Mouse (Mus musculus) midbrain, embryonic 10.5 days (tissue): ENCODE measurements around the gene Pip4k2c. TPM values are rescaled to one million over a fixed set of nuclear protein-coding genes. Genes with fewer than 3 reads are reported as not detected.

Source experiments
- DNase-seq: peaks from one replicate; pipeline ENCODE4 v3.0.0-alpha.2; 2017; ENCODE audit warnings: low spot score
- H3K27ac ChIP-seq: fragments of 300-500 bp; sonication (generic); replicated peaks from 2 replicates; pipeline ENCODE4 v1.5.1; 2016; ENCODE audit warnings: mild to moderate bottlenecking
- H3K27me3 ChIP-seq: fragments of 300-500 bp; sonication (generic); 2 replicates; pipeline ENCODE4 v1.6.1; 2016; ENCODE audit warnings: low read depth, mild to moderate bottlenecking; ENCODE audit not compliant: poor library complexity, severe bottlenecking
- H3K36me3 ChIP-seq: fragments of 300-500 bp; sonication (generic); 2 replicates; pipeline ENCODE4 v1.6.1; 2016; ENCODE audit warnings: mild to moderate bottlenecking, moderate library complexity
- H3K4me1 ChIP-seq: fragments of 300-500 bp; sonication (generic); 2 replicates; pipeline ENCODE4 v1.6.1; 2016
- H3K4me3 ChIP-seq: fragments of 300-500 bp; sonication (generic); 2 replicates; pipeline ENCODE4 v1.5.1; 2016; ENCODE audit warnings: mild to moderate bottlenecking, moderate library complexity
- H3K9me3 ChIP-seq: fragments of 300-500 bp; sonication (generic); replicated peaks from 2 replicates; pipeline ENCODE4 v1.6.1; 2016; ENCODE audit warnings: mild to moderate bottlenecking
- WGBS: fragments of 180-500 bp; shearing (Covaris S2); methylation state at CpG from one replicate; pipeline ENCODE4 v1.1.7; 2016; 5-methylcytosine and 5-hydroxymethylcytosine counted together
- polyA plus RNA-seq: library from polyadenylated mRNA; unstranded; fragments of >200 nt; fragmentation: Nextera tagmentation; extraction: Ambion mirVana; gene quantifications from 2 replicates; pipeline ENCODE4 v1.2.1, GENCODE M21; 2016

The Pip4k2c gene
- polyA plus RNA-seq, 1 experiment from 2014 or later, result 16.5 TPM

- Histone ChIP-seq H3K27me3 (no peaks in the 10 kb centered on the region), H3K27ac (no peak overlapping the region; the same call in 1 of the 2 replicates)
Measured at GRCm38 (mm10) chr10:127204589-127204988, 6.8 kb downstream of the Pip4k2c start.

DNA sequence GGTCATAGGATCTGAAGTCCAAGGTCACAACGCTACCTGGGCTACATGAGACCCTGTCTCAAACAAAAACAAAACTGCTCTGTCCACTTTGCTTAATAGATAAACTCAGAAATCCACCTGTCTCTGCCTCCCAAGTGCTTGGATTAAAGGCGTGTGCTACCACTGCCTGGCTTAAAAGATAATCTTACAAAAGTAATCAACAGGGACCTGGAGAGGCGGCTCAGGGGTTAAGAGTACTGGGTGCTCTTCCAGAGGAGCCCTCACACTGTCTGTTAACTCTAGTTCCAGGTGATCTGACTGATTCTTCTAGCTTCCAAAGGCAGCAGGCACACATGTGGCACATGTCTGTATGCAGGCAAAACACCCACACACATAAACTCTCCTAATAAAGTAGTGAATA lies 8.3 kb downstream of the Pip4k2c start:
- Histone ChIP-seq H3K36me3 (peaks cover 94% of the 10 kb centered on the region), H3K27me3 (no peaks in the 10 kb centered on the region), H3K9me3 (no peaks in the 10 kb centered on the region), H3K4me1 (0 out of 2 replicates have a peak, but pooled peaks cover under 1% of the 10 kb centered on the region), H3K4me3 (no peak overlapping the region), H3K27ac (no peak overlapping the region)
- no peak for DNase-seq
- WGBS, result 84% methylated on average over 3 of the region's 3 CpGs

More at GRCm38 (mm10) chr10:127204589-127204988, 6.8 kb downstream of the Pip4k2c start:
- no peak for DNase-seq
- 86% methylated on average over 5 of the region's 5 CpGs for WGBS
- H3K9me3 ChIP-seq, result no peaks in the 10 kb centered on the region
- peaks cover 86% of the 10 kb centered on the region for H3K36me3 ChIP-seq
- no peak overlapping the region for H3K4me3 ChIP-seq
- H3K4me1 ChIP-seq, result peaks cover 3% of the 10 kb centered on the region; the same call in 1 of the 2 replicates

- WGBS, result 86% methylated on average over 8 of the region's 8 CpGs
- Histone ChIP-seq H3K4me3 (no peak overlapping the region), H3K36me3 (peaks cover 77% of the 10 kb centered on the region)
Measured at GRCm38 (mm10) chr10:127200279-127200678, 11.1 kb downstream of the Pip4k2c start.

GRCm38 (mm10) chr10:127199474-127199873 lies 11.9 kb downstream of the Pip4k2c start:
- DNase-seq, result no peak
- Histone ChIP-seq H3K27me3 (no peaks in the 10 kb centered on the region), H3K36me3 (peaks cover 68% of the 10 kb centered on the region), H3K4me3 (no peak overlapping the region), H3K4me1 (peaks cover 34% of the 10 kb centered on the region), H3K9me3 (no peaks in the 10 kb centered on the region), H3K27ac (no peak overlapping the region)
- 88% methylated on average over 11 of the region's 11 CpGs for WGBS

More at GRCm38 (mm10) chr10:127200279-127200678, 11.1 kb downstream of the Pip4k2c start:
- H3K4me1 ChIP-seq, result peaks cover 26% of the 10 kb centered on the region
- DNase-seq, result no peak
- no peaks in the 10 kb centered on the region for H3K9me3 ChIP-seq
- no peaks in the 10 kb centered on the region for H3K27me3 ChIP-seq
- no peak overlapping the region for H3K27ac ChIP-seq

DNA sequence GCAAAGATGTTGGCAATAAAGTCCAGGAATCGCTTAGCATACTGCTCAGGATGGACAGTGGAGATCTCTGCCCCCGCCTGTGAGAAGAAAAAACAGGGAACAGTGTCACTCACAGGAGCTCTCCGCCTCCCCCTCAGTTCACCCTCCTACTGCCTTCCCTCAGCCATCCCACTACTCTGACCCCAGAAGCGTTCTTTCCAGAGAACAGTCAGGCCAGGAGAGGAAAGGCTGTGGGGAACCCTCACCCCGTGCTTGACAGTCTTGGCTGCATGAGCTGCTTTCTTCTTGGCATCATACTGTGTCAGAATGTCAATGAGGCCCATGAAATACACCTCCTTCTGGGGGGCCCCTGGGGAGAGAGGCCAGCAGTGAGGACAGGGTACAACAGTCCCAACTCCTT lies 12.3 kb downstream of the Pip4k2c start:
- Histone ChIP-seq H3K9me3 (no peaks in the 10 kb centered on the region), H3K4me3 (no peak overlapping the region), H3K27ac (no peak overlapping the region), H3K4me1 (peaks cover 38% of the 10 kb centered on the region), H3K36me3 (peaks cover 66% of the 10 kb centered on the region), H3K27me3 (no peaks in the 10 kb centered on the region)
- DNase-seq, result no peak
- 70% methylated on average over 5 of the region's 5 CpGs for WGBS

- Histone ChIP-seq H3K27me3 (no peaks in the 10 kb centered on the region), H3K4me3 (no peak overlapping the region), H3K36me3 (peaks cover 63% of the 10 kb centered on the region), H3K27ac (no peak overlapping the region), H3K9me3 (no peaks in the 10 kb centered on the region), H3K4me1 (peaks cover 40% of the 10 kb centered on the region)
- no peak for DNase-seq
- 77% methylated on average over 2 of the region's 2 CpGs for WGBS
Measured at GRCm38 (mm10) chr10:127198492-127198891, 12.9 kb downstream of the Pip4k2c start.

DNA sequence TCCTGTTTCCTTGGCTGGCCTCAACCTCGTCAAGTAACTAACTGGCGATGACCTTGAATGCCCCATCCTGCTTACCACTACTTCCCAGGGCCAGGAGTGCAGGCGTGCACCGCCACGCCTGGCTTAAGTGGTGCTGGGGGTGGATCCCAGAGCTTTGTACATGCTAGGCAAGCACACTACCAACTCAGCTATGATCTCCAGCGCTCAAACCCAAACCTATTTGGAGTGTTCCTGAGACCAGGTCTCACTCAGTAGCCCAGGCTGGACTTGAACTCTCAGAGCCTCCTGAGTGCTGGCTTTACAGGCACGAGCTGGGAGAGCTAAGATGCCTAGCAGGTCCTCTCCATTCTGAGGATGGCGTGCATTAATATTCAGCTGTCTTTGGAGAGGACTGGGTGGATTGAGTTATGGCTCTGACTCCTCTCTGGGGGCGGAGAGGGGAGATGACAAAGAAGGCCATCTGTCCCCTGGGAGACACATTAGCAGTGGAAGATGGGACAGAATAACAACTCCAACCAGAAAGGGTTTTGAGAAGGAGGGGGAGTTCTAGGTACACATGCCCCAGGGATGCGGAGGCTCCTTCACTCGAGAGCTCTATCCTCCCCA lies 13.8 kb downstream of the Pip4k2c start:
- H3K27ac ChIP-seq, result 0 out of 2 replicates have a peak overlapping the region, but pooled peaks have one; percentile 5
- peak overlapping the region; percentile 18; the same call in 1 of the 2 replicates for H3K4me3 ChIP-seq
- H3K9me3 ChIP-seq, result no peaks in the 10 kb centered on the region
- no peaks in the 10 kb centered on the region for H3K27me3 ChIP-seq
- DNase-seq, result no peak
- H3K4me1 ChIP-seq, result peaks cover 49% of the 10 kb centered on the region
- 92% methylated on average over 11 of the region's 11 CpGs for WGBS
- peaks cover 63% of the 10 kb centered on the region for H3K36me3 ChIP-seq

DNA sequence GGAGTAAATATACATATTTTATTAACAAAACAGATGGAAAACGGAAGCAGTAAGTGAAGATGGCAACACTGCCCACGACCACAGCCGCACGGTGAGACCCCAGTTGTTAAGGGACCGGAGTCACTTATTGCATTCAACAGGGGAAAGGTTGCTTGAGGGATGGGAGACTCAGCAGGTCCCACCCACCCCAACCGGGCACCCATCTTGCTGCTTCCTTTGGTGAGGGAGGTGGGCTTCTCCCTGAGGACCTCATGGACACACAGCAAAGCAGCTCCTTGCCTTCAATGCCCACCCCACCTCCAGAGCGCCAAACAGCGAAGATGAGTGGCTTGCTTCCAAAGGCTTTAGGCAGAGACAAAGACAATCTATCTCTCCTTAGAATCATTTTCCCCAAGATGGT lies 14.3 kb downstream of the Pip4k2c start:
- 91% methylated on average over 8 of the region's 8 CpGs for WGBS
- H3K4me1 ChIP-seq, result peaks cover 53% of the 10 kb centered on the region
- no peaks in the 10 kb centered on the region for H3K27me3 ChIP-seq
- no peak overlapping the region for H3K27ac ChIP-seq
- peak overlapping the region; percentile 97; the same call in 1 of the 2 replicates for H3K4me3 ChIP-seq
- H3K9me3 ChIP-seq, result no peaks in the 10 kb centered on the region
- peaks cover 63% of the 10 kb centered on the region for H3K36me3 ChIP-seq
- DNase-seq, result no peak

- 9% methylated on average over 5 of the region's 5 CpGs for WGBS
- peak; percentile 52 for DNase-seq
- H3K4me1 ChIP-seq, result peaks cover 55% of the 10 kb centered on the region
- H3K4me3 ChIP-seq, result peak overlapping the region; percentile 97
- H3K27me3 ChIP-seq, result 0 out of 2 replicates have a peak, but pooled peaks cover 2% of the 10 kb centered on the region
- H3K27ac ChIP-seq, result peak overlapping the region; percentile 98
- peaks cover 62% of the 10 kb centered on the region for H3K36me3 ChIP-seq
- no peaks in the 10 kb centered on the region for H3K9me3 ChIP-seq
Measured at GRCm38 (mm10) chr10:127196392-127196791, 15.0 kb downstream of the Pip4k2c start.

DNA sequence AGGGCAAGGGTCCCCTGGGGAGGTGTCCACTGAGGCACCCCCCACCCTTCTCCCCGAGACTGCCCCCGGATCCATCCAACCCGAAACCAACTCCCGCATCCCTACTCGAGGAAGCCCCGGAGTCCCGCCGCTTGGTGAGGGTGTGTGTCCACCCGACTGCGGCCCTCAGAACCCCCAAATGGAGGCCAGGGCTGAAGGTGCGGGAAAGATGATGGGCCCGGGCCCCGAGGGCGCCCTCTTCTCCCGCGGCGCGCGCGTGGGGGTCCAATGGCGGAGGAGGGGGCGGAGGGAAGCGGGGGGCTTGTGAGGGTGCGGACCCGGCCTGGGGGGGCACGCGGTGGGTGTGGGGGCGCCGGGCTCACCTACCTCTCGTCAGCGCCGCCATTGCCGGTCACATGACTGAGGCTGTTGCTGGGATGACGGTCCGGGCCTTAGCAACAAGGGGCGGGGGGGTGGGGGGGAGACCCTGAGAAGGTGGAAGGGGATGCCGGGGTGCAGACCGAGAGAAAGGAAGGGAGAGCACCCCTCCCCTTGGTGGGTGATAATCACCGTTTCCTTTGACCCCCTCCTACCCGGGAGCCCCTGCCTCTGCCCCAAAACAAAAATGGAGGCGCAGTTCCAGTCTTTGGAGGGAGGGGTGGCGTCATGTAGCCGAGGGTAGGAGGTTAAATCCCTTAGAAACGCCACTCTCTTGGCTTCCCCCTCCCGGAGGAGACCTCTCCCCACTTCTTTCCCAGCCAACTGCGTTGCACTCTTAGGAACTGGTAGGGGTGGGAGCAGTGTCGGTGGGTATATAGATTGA lies 15.9 kb downstream of the Pip4k2c start, which contains the start of gene Dtx3:
TSS of gene Dtx3 (minus strand) at position 401 of the 802 bp plus-strand sequence.
- peak within 1 kb of the TSS; percentile 97 for H3K4me3 ChIP-seq
- no peaks in the 10 kb centered on the region for H3K9me3 ChIP-seq
- H3K36me3 ChIP-seq, result peaks cover 65% of the 10 kb centered on the region
- DNase-seq, result peak; percentile 78
- peaks cover 10% of the 10 kb centered on the region; the same call in 1 of the 2 replicates for H3K27me3 ChIP-seq
- H3K4me1 ChIP-seq, result peaks cover 64% of the 10 kb centered on the region
- under 1% methylated on average over 40 of the region's 47 CpGs for WGBS
- peak within 1 kb of the TSS; percentile 98 for H3K27ac ChIP-seq

DNA sequence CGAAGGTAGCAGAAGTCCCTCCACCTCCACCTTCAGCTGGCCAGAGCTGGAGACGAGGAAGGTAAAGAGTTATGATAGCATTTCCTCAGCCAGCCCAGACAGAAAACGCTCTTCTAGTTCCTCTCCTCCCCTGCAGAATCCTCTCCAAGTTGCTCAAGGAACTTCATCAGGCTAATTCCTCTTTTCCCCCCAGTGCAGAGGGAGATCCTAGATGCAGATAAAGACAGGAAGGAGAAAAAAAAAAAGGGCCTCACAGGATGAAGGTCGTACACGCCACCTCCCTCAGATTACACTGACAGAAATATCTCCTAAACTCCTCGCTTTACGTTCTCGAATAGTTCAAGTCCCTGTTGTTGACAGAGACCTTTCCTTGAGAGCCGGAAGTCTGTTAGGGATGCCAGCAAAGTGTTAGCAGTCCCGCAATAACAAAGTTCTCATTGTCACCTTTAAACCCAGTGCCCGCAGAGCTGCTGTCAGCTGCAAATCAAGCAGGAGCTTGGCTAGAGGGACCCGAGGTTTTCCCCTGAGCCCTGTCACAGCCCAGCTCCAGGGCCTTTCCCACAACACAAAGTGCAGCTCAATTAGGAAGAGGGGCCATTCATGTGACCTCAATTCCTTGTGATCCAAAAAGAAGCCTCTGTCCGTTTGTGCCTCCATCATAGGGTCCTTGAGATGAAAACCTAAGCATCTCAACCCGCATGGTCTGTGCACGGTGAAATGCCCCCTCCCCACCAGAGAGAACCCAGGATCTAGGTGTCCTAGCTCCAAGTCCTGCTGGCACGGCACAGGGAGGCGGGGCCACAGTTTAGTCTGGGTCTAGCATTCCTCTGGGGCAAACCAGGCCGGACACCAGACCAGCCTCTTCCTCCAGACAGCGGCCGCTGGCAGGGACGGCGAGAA lies 16.7 kb downstream of the Pip4k2c start:
- WGBS, result 28% methylated on average over 22 of the region's 22 CpGs
- peaks cover 10% of the 10 kb centered on the region; the same call in 1 of the 2 replicates for H3K27me3 ChIP-seq
- DNase-seq, result no peak
- peaks cover 57% of the 10 kb centered on the region for H3K36me3 ChIP-seq
- H3K4me3 ChIP-seq, result peak overlapping the region; percentile 97
- peak overlapping the region; percentile 98 for H3K27ac ChIP-seq
- H3K9me3 ChIP-seq, result no peaks in the 10 kb centered on the region
- peaks cover 72% of the 10 kb centered on the region for H3K4me1 ChIP-seq

GRCm38 (mm10) chr10:127193011-127193410 lies 18.4 kb downstream of the Pip4k2c start:
- Histone ChIP-seq H3K4me1 (peaks cover 88% of the 10 kb centered on the region), H3K27me3 (peaks cover 10% of the 10 kb centered on the region; the same call in 1 of the 2 replicates), H3K4me3 (peak overlapping the region; percentile 8; the same call in 1 of the 2 replicates), H3K36me3 (peaks cover 41% of the 10 kb centered on the region), H3K27ac (no peak overlapping the region; the same call in 1 of the 2 replicates), H3K9me3 (no peaks in the 10 kb centered on the region)
- no peak for DNase-seq
- WGBS, result 89% methylated on average over 9 of the region's 9 CpGs
